Mouse (Mus musculus) megakaryocyte progenitor cell, adult 5-6 weeks (primary cell): ENCODE results near the gene Hist2h3c2. TPM values are rescaled to one million over a fixed set of nuclear protein-coding genes. Genes with fewer than 3 reads are reported as not detected.
"Not testable (repeated sequence)": the region's sequence is repeated elsewhere in the genome, so short reads cannot be mapped to it uniquely, and the experiment has no call there.

Experiments
- ATAC-seq: replicated peaks from 2 replicates; pipeline ENCODE4 v1.8.0; 2016; ENCODE audit warnings: mild to moderate bottlenecking, moderate TSS enrichment, inconsistent platforms; ENCODE audit not compliant: poor library complexity
- total RNA-seq, 2 experiments: library from RNA; stranded (forward) in 1 of 2; stranded (reverse) in 1 of 2; fragments of 157-497, 149-512 nt in 1 of 2; fragments of 200-1000 nt in 1 of 2; gene quantifications; 2 replicates each; pipeline versions ENCODE4 v1.2.3 to v1.2.4; 2015 to 2017

Hist2h3c2 gene
- total RNA-seq, 2 experiments from 2014 or later = 135 to 308 TPM

DNA sequence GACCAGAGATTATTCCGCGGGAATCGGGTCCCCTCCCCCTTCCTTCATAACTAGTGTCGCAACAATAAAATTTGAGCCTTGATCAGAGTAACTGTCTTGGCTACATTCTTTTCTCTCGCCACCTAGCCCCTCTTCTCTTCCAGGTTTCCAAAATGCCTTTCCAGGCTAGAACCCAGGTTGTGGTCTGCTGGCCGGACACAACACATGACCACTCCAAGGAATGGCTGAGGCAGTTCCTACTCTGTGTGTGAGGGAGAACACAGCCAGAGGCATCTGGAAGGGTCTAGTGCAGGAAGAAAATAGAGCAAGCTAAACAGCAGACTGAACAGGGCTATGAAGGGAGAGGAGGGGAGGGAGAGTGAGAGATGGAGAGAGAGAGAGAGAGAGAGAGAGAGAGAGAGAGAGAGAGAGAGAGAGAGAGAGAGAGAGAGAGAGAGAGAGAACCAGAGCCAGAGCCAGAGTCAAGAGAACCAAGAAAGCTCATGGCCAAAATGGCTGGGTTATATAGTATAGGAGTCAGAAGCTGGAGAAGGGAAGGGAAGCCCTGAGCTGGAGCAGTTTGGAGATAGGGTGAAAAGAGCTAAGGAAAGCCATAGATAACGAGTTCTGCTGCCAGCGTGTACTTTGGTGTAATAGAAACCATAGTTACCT, 40.2 kb downstream of the Hist2h3c2 start:
- not testable (repeated sequence) for ATAC-seq

DNA sequence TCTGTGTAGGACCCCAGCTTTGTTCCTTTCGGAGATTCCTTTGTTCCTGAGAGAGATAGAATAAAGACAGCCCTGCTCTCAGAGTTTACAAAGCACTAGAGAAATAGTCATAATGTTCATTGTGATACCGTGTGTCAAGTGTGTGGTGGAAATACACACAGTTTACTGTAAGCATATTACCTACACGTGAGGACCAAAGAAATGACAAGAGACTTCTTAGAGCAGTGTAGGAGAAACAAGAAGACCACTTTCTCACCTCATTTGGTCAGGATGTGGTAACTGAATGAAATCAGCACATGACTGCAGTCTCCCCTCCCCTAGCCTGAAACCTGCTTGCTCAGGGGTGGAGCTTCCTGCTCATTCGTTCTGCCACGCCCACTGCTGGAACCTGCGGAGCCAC, 40.7 kb downstream of the Hist2h3c2 start:
- peak; percentile 43 for ATAC-seq

DNA sequence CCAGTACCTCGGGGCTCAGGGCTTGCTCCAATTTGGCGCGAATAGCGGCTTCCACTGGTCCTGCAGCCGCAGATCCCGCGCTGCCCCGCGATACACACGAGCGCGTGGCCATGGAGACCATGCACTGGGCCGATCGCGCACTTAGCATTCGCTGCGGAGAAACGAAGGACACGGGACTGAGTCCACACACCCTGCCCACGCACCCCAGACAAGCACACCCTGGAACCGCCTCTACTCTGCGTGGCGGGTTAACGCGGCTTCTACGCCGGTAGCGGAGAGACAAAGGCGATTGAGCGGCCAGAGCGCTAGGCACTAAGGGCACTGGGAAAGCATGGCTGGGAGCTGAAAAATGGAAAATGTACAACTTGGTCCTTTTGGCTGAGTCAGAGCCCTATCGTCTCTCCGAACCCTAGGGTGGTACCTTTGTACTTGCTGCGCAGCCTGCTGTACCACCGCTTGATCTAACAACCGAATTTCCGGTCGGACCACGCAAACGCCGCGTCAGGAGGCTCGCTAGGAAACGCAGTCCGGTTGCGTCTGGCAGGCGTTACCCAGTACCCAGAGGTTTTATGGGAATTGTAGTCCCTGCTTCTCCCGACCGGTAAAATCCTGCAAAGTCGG, 41.7 kb downstream of the Hist2h3c2 start:
- peak; percentile 77 for ATAC-seq

DNA sequence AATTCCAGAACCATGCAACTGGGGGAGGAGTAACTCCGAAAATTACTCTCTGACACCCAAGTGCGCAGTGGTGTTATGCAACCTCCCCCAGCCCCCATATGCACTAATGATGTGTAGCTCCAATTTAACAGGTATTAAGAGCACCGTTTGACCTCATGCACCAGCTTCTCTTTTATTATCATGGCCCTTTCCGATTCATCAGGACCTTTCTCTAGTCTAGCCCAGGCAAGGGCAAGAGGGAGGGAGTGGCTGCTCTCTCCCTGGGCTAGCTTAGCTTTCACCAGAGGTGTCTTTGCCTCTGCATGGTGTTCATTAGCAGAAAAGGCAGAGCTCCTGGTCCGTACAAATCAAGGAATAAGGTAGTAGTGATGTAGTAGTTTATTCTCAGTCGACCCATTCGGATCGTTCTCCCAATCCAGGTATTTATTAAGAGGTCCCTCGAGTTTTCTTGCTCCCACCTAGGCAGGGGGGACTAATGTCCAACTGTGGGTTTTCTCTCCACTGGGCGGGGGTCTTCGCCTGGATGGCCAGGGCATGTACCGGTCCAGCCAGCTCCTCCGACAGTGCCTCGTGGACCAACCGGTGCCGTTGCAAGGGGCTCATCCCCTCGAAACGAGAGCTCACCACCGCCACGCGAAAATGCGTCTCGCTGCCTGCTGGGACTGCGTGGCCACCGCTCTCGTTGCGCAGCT, 42.3 kb downstream of the Hist2h3c2 start:
- ATAC-seq = no peak

DNA sequence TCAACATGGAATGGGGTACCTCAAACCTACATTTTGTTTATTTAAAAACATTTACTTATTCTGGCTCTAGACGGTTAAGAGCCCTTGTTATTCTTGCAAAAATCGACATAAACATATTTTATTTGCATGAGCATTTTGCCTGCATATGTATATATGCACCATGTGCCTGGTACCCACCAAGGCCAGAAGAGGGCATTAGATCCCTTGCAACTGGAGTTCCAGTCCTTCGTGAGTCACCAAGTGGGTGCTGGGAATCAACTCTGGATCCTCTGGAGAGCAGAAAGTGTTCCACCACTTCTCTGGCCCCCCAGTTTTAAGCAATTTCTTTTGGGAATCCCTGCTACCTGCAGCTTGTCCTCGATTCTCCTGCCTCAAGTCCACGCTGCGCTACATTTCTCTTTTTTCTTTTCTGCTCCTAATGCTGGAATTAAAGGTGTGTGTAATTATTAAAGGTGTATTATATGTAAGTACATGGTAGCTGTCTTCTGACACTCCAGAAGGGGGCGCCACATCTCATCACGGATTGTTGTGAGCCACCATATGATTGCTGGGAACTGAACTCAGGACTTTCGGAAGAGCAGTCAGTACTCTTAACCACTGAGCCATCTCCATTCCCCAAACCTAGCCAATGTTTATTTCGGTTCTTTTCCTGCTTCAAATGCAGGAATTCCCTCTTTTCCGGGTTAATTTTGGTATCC, 43.2 kb downstream of the Hist2h3c2 start:
- no peak for ATAC-seq

DNA sequence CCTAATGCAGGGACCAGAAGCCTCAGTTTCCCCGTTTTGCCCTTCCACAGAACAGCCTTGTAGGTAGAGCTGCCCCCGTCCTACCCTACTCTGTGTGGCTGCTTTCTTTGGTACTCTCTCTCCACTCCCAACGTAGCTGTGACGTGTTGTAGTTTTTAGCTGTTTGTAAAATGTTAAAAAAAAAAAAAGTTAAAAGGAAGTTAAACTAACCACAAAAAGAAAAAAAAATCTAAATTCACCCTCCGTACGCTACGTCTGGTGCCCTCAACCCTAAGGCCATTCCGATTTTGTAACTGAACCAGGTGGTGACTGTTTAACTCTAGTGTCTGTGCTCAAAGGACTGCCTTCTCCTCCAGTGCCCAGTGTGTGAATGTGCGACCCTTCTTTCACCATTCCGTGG, 44.0 kb downstream of the Hist2h3c2 start:
- peak; percentile 14 for ATAC-seq

DNA sequence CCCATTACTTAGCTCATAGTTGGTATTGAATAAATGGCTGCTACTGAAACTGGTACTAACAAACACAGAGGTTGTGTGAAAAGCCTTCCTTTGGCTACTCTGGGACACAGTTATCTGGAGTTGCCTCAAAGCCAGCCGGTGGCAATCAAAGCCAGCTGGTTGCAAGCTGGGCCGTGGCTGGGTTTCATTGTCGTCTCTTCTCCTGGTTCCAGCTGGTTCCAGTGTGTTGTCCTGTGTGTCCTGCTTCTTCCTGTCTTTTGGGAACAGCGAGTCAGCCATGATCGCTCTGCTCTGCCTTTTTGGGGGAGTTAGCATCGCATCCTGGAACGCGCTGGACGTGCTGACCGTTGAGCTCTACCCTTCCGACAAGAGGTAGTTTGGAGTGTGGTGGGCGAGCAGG, 46.0 kb downstream of the Hist2h3c2 start:
- no peak for ATAC-seq

Other genes with a start within 250 kb of the Hist2h3c2 start
- 22.1 and 25.9 TPM in 2 replicates for gene Plekho1, start 243.1 kb downstream of the Hist2h3c2 start, total RNA-seq (2015)
- gene Plekho1, start 243.1 kb downstream of the Hist2h3c2 start, total RNA-seq (2017) = 24.7 and 25.1 TPM in 2 replicates
- gene Vps45, start 180.7 kb downstream of the Hist2h3c2 start, total RNA-seq (2015) = 26.3 and 28.4 TPM in 2 replicates
- gene Vps45, start 180.7 kb downstream of the Hist2h3c2 start, total RNA-seq (2017) = 10.9 and 12.6 TPM in 2 replicates
- 3.0 and 3.2 TPM in 2 replicates for gene Otud7b, start 134.6 kb downstream of the Hist2h3c2 start, total RNA-seq (2015)
- gene Otud7b, start 134.6 kb downstream of the Hist2h3c2 start, total RNA-seq (2017) = 4.9 and 12.7 TPM in 2 replicates
- gene Mtmr11, start 77.1 kb downstream of the Hist2h3c2 start, total RNA-seq (2015) = not detected in 2 replicates
- gene Mtmr11, start 77.1 kb downstream of the Hist2h3c2 start, total RNA-seq (2017) = 0.08 TPM in 1 of 2 replicates, not detected in the other
- 88.5 and 92.4 TPM in 2 replicates for gene Sf3b4, start 66.8 kb downstream of the Hist2h3c2 start, total RNA-seq (2015)
- 23.0 and 24.6 TPM in 2 replicates for gene Sf3b4, start 66.8 kb downstream of the Hist2h3c2 start, total RNA-seq (2017)
- gene Sv2a, start 58.0 kb downstream of the Hist2h3c2 start, total RNA-seq (2015) = 0.34 and 0.49 TPM in 2 replicates
- gene Sv2a, start 58.0 kb downstream of the Hist2h3c2 start, total RNA-seq (2017) = 0.21 and 0.51 TPM in 2 replicates
- gene Bola1, start 19.4 kb downstream of the Hist2h3c2 start, total RNA-seq (2015) = 29.1 and 34.3 TPM in 2 replicates
- 42.9 and 50.4 TPM in 2 replicates for gene Bola1, start 19.4 kb downstream of the Hist2h3c2 start, total RNA-seq (2017)
- 5.7 and 9.1 TPM in 2 replicates for gene Hist2h2ab, start 19.3 kb downstream of the Hist2h3c2 start, total RNA-seq (2015)
- gene Hist2h2ab, start 19.3 kb downstream of the Hist2h3c2 start, total RNA-seq (2017) = 113 and 300 TPM in 2 replicates
- gene Hist2h2ac, start 18.2 kb downstream of the Hist2h3c2 start, total RNA-seq (2015) = 42.3 and 43.4 TPM in 2 replicates
- 3,711 and 3,907 TPM in 2 replicates for gene Hist2h2ac, start 18.2 kb downstream of the Hist2h3c2 start, total RNA-seq (2017)
- gene Hist2h2be, start 18.0 kb downstream of the Hist2h3c2 start, total RNA-seq (2015) = 5.4 and 5.9 TPM in 2 replicates
- 6.6 and 8.0 TPM in 2 replicates for gene Hist2h2be, start 18.0 kb downstream of the Hist2h3c2 start, total RNA-seq (2017)
- gene Hist2h2aa2, start 1.1 kb upstream of the Hist2h3c2 start, total RNA-seq (2015) = 54.6 and 61.5 TPM in 2 replicates
- gene Hist2h2aa2, start 1.1 kb upstream of the Hist2h3c2 start, total RNA-seq (2017) = 0.67 and 1,948 TPM in 2 replicates
- not detected in 2 replicates for gene Hist2h2aa1, start 6.4 kb upstream of the Hist2h3c2 start, total RNA-seq (2015)
- 7,846 and 10,813 TPM in 2 replicates for gene Hist2h2aa1, start 6.4 kb upstream of the Hist2h3c2 start, total RNA-seq (2017)
- 17.3 and 17.9 TPM in 2 replicates for gene Hist2h3c1, start 7.6 kb upstream of the Hist2h3c2 start, total RNA-seq (2015)
- 2.8 TPM in 1 of 2 replicates, not detected in the other for gene Hist2h3c1, start 7.6 kb upstream of the Hist2h3c2 start, total RNA-seq (2017)
- 111 and 118 TPM in 2 replicates for gene Hist2h4, start 24.2 kb upstream of the Hist2h3c2 start, total RNA-seq (2015)
- gene Hist2h4, start 24.2 kb upstream of the Hist2h3c2 start, total RNA-seq (2017) = 114 and 115 TPM in 2 replicates
- 773 and 862 TPM in 2 replicates for gene Hist2h3b, start 29.5 kb upstream of the Hist2h3c2 start, total RNA-seq (2015)
- gene Hist2h3b, start 29.5 kb upstream of the Hist2h3c2 start, total RNA-seq (2017) = 369 and 430 TPM in 2 replicates
- 1,111 and 1,146 TPM in 2 replicates for gene Hist2h2bb, start 30.6 kb upstream of the Hist2h3c2 start, total RNA-seq (2015)
- 9,134 and 9,995 TPM in 2 replicates for gene Hist2h2bb, start 30.6 kb upstream of the Hist2h3c2 start, total RNA-seq (2017)
- gene Fcgr1, start 54.8 kb upstream of the Hist2h3c2 start, total RNA-seq (2015) = 0.37 and 1.2 TPM in 2 replicates
- 0.14 and 0.21 TPM in 2 replicates for gene Fcgr1, start 54.8 kb upstream of the Hist2h3c2 start, total RNA-seq (2017)
- gene BC107364, start 213.2 kb upstream of the Hist2h3c2 start, total RNA-seq (2015) = not detected in 2 replicates
- not detected in 2 replicates for gene BC107364, start 213.2 kb upstream of the Hist2h3c2 start, total RNA-seq (2017)